26 mouse cellular contexts compared by ENCODE assay signal in the genomic region with DNA sequence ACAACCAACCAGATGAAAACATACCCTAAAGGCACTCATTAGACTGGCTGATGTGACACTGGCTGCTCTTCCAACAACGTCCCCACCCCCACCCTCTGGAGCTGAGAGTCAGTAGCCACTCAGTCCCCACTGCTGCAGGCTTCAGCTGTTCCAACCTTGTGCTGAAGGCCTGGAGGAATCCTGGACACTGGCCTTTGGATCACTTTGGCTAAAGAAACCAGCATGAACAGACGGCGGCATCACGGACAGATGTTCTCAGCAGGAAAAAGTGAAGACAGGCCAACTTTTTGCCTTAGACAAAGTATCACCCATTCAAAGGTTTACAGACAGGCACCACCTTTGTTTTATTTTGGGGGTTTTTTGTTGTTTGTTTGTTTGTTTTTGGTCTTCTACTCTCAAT.
A peak's percentile ranks its signal among the peaks of the same experiment; 100 is the strongest.
DNase-seq lines count a peak whose midpoint lies in the region; ATAC-seq lines count a peak whose summit lies in the region.
"Had no signal": no experiment of that assay in that cellular context is flagged by ENCODE, and none has a peak within 500 bp of the region (broad histone marks: within the 10 kb centered on the region; RNA-seq: fewer than 3 reads in every experiment).

No protein-coding gene starts in this region.

- H3K9ac ChIP-seq in forebrain, embryonic 15.5 days (replicated peaks), result no peak overlapping the region
- H3K9ac ChIP-seq: embryonic facial prominence, embryonic 12.5 days; embryonic facial prominence, embryonic 15.5 days; heart, embryonic 13.5 days; hindbrain, embryonic 13.5 days had no signal

- intact Hi-C loops in heart, postnatal 36 days (cut with DNase I), result no loop called here

- H3K4me3 ChIP-seq in megakaryocyte, embryonic 14.5 days (replicated peaks), result peak overlapping the region; percentile 64
- no peak overlapping the region for H3K4me3 ChIP-seq in forebrain, embryonic 15.5 days
- H3K4me3 ChIP-seq: embryonic facial prominence, embryonic 12.5 days; embryonic facial prominence, embryonic 15.5 days; heart, adult 2 months; heart, embryonic 10.5 days; heart, embryonic 13.5 days; hindbrain, embryonic 13.5 days had no signal

- WGBS in forebrain, embryonic 15.5 days, result 84% methylated on average over 4 of the region's 4 CpGs

- peaks cover 8% of the 10 kb centered on the region for H3K36me3 ChIP-seq in megakaryocyte, embryonic 14.5 days (replicated peaks; ENCODE audit: low read length)
- no peaks in the 10 kb centered on the region for H3K36me3 ChIP-seq in forebrain, embryonic 15.5 days
- H3K36me3 ChIP-seq: embryonic facial prominence, embryonic 12.5 days; embryonic facial prominence, embryonic 15.5 days; G1E; heart, embryonic 10.5 days; heart, embryonic 13.5 days; hindbrain, embryonic 13.5 days had no signal

- H3K4me2 ChIP-seq in forebrain, embryonic 15.5 days (replicated peaks), result no peak overlapping the region
- H3K4me2 ChIP-seq: embryonic facial prominence, embryonic 12.5 days; embryonic facial prominence, embryonic 15.5 days; heart, embryonic 13.5 days; hindbrain, embryonic 13.5 days had no signal

- no peaks in the 10 kb centered on the region for H3K27me3 ChIP-seq in megakaryocyte, embryonic 14.5 days (replicated peaks)
- no peaks in the 10 kb centered on the region for H3K27me3 ChIP-seq in forebrain, embryonic 15.5 days
- H3K27me3 ChIP-seq: embryonic facial prominence, embryonic 12.5 days; embryonic facial prominence, embryonic 15.5 days; heart, embryonic 13.5 days; hindbrain, embryonic 13.5 days had no signal

- H3K9me3 ChIP-seq in megakaryocyte, embryonic 14.5 days, result peaks cover 8% of the 10 kb centered on the region; the same call in 1 of the 2 replicates
- H3K9me3 ChIP-seq in forebrain, embryonic 15.5 days, result no peaks in the 10 kb centered on the region; the same call in 1 of the 2 replicates
- H3K9me3 ChIP-seq: embryonic facial prominence, embryonic 12.5 days; embryonic facial prominence, embryonic 15.5 days; heart, embryonic 10.5 days had no signal

- H3K4me1 ChIP-seq in megakaryocyte, embryonic 14.5 days, result peaks cover 73% of the 10 kb centered on the region
- no peaks in the 10 kb centered on the region for H3K4me1 ChIP-seq in forebrain, embryonic 15.5 days
- H3K4me1 ChIP-seq: embryonic facial prominence, embryonic 15.5 days; heart, embryonic 13.5 days; hindbrain, embryonic 13.5 days had no signal

- no peak for ATAC-seq in megakaryocyte, adult 5-6 weeks (ENCODE audit: poor library complexity, severe bottlenecking)
- no peak for ATAC-seq in forebrain, embryonic 15.5 days (replicated peaks)
- ATAC-seq: forebrain, embryonic 14.5 days; hindbrain, postnatal 0 days; inflammation-experienced regulatory T-cells, adult 6 months; intestine, embryonic 16.5 days had no signal

- no peak overlapping the region for H3K27ac ChIP-seq in forebrain, embryonic 15.5 days (replicated peaks)
- H3K27ac ChIP-seq: embryonic facial prominence, embryonic 12.5 days; embryonic facial prominence, embryonic 15.5 days; heart, adult 2 months; heart, embryonic 10.5 days; heart, embryonic 13.5 days; hindbrain, embryonic 13.5 days; hindbrain, postnatal 0 days had no signal

- peak; percentile 8 to 11 for DNase-seq in cerebellum, postnatal 10 days
- no peak for DNase-seq in cerebellum, postnatal 25 days
- DNase-seq in heart, adult 11 months, result peak; percentile 61
- no peak for DNase-seq in heart, postnatal 36 days
- DNase-seq in MN1 (ENCODE audit: low spot score), result peak; percentile 62
- DNase-seq: adrenal gland, adult 2 months; adrenal gland, postnatal 14 days; cerebellum, adult 11 months; cerebellum, adult 2 months; cerebellum, adult 9-11 months; gastrocnemius, postnatal 25 days; heart, adult 2 months; heart, postnatal 14 days had no signal

Comparison
In these comparisons a context has a peak if more than half of its experiments do, and no peak if none do; other contexts are left out.
1. DNase-seq: peak in cerebellum, postnatal 10 days (2 of 2), heart, adult 11 months (single experiment) and MN1 (single experiment); none in cerebellum, postnatal 25 days (0 of 2) and heart, postnatal 36 days (0 of 2).